Mouse (Mus musculus): ENCODE results near the gene A4gnt. TPM values are rescaled to one million over a fixed set of nuclear protein-coding genes. Genes with fewer than 3 reads are reported as not detected.
A peak's percentile ranks its signal among the peaks of the same experiment; 100 is the strongest.
"Not testable (repeated sequence)": the region's sequence is repeated elsewhere in the genome, so short reads cannot be mapped to it uniquely, and the experiment has no call there.

Gene A4gnt
- not detected in 2 replicates for polyA plus RNA-seq (2016; fragmentation: Nextera tagmentation; extraction: Ambion mirVana)

- Histone ChIP-seq H3K27ac (replicated peaks) (no peak within 1 kb of the TSS), H3K4me1 (no peaks in the 10 kb centered on the region), H3K4me3 (no peak within 1 kb of the TSS), H3K9me3 (no peaks in the 10 kb centered on the region), H3K27me3 (replicated peaks; ENCODE audit: low read depth, poor library complexity, severe bottlenecking) (no peaks in the 10 kb centered on the region), H3K36me3 (replicated peaks) (no peaks in the 10 kb centered on the region)
- DNase-seq (ENCODE audit: low spot score): no peak
- WGBS: 56% methylated on average over 2 of the region's 2 CpGs
These were observed at the start of gene A4gnt for GRCm38 (mm10) chr9:99612202-99612601. A4gnt (plus strand) TSS chr9:99612502.

- Histone ChIP-seq H3K27ac (replicated peaks) (no peak overlapping the region), H3K4me3 (no peak overlapping the region), H3K27me3 (replicated peaks; ENCODE audit: low read depth, poor library complexity, severe bottlenecking) (no peaks in the 10 kb centered on the region), H3K36me3 (replicated peaks) (no peaks in the 10 kb centered on the region), H3K9me3 (no peaks in the 10 kb centered on the region), H3K4me1 (peaks cover 14% of the 10 kb centered on the region)
- DNase-seq (ENCODE audit: low spot score): peak; percentile 76
- 23% methylated on average over 11 of the region's 11 CpGs for WGBS
These were observed 48.6 kb upstream of the A4gnt start for GRCm38 (mm10) chr9:99563714-99564113.

- Histone ChIP-seq H3K4me1 (peaks cover 20% of the 10 kb centered on the region), H3K27ac (replicated peaks) (peak overlapping the region; percentile 99), H3K36me3 (replicated peaks) (no peaks in the 10 kb centered on the region), H3K9me3 (no peaks in the 10 kb centered on the region), H3K27me3 (replicated peaks; ENCODE audit: low read depth, poor library complexity, severe bottlenecking) (peaks cover 5% of the 10 kb centered on the region; the same call in 1 of the 2 replicates), H3K4me3 (peak overlapping the region; percentile 99)
- 2% methylated on average over 15 of the region's 15 CpGs for WGBS
- no peak for DNase-seq (ENCODE audit: low spot score)
These were observed 44.3 kb upstream of the A4gnt start for GRCm38 (mm10) chr9:99568023-99568346.

- DNase-seq (ENCODE audit: low spot score): peak; percentile 94
- under 1% methylated on average over 70 of the region's 70 CpGs for WGBS
- H3K4me3 ChIP-seq: peak within 1 kb of the TSS; percentile 99
- H3K27me3 ChIP-seq (replicated peaks; ENCODE audit: low read depth, poor library complexity, severe bottlenecking): peaks cover 5% of the 10 kb centered on the region; the same call in 1 of the 2 replicates
- H3K36me3 ChIP-seq (replicated peaks): no peaks in the 10 kb centered on the region
- H3K9me3 ChIP-seq: no peaks in the 10 kb centered on the region
- peak within 1 kb of the TSS; percentile 99 for H3K27ac ChIP-seq (replicated peaks)
- peaks cover 20% of the 10 kb centered on the region for H3K4me1 ChIP-seq
These were observed 43.8 kb upstream of the A4gnt start, which contains the start of gene Armc8 for GRCm38 (mm10) chr9:99568347-99569070. Armc8 (minus strand) TSS chr9:99568899.

GRCm38 (mm10) chr9:99569071-99569397 lies 43.3 kb upstream of the A4gnt start:
- Histone ChIP-seq H3K36me3 (replicated peaks) (no peaks in the 10 kb centered on the region), H3K4me3 (peak overlapping the region; percentile 99), H3K9me3 (no peaks in the 10 kb centered on the region), H3K27me3 (replicated peaks; ENCODE audit: low read depth, poor library complexity, severe bottlenecking) (peaks cover 5% of the 10 kb centered on the region; the same call in 1 of the 2 replicates), H3K27ac (replicated peaks) (peak overlapping the region; percentile 99), H3K4me1 (peaks cover 20% of the 10 kb centered on the region)
- DNase-seq (ENCODE audit: low spot score): no peak
- WGBS: 2% methylated on average over 9 of the region's 9 CpGs

- Histone ChIP-seq H3K4me3 (peak within 1 kb of the TSS; percentile 94), H3K36me3 (replicated peaks) (peaks cover 29% of the 10 kb centered on the region), H3K9me3 (no peaks in the 10 kb centered on the region), H3K27me3 (replicated peaks; ENCODE audit: low read depth, poor library complexity, severe bottlenecking) (peaks cover 5% of the 10 kb centered on the region; the same call in 1 of the 2 replicates), H3K4me1 (peaks cover 10% of the 10 kb centered on the region), H3K27ac (replicated peaks) (peak within 1 kb of the TSS; percentile 93)
- under 1% methylated on average over 57 of the region's 57 CpGs for WGBS
- peak; percentile 92 for DNase-seq (ENCODE audit: low spot score)
These were observed 36.4 kb upstream of the A4gnt start, which contains the start of gene Dbr1 for GRCm38 (mm10) chr9:99575677-99576480. Dbr1 (plus strand) TSS chr9:99575799.

- Histone ChIP-seq H3K27ac (replicated peaks) (no peak overlapping the region), H3K9me3 (no peaks in the 10 kb centered on the region), H3K27me3 (replicated peaks; ENCODE audit: low read depth, poor library complexity, severe bottlenecking) (no peaks in the 10 kb centered on the region), H3K4me1 (peaks cover 10% of the 10 kb centered on the region), H3K4me3 (no peak overlapping the region), H3K36me3 (replicated peaks) (peaks cover 76% of the 10 kb centered on the region)
- DNase-seq (ENCODE audit: low spot score): no peak
- 44% methylated on average over 2 of the region's 2 CpGs for WGBS
These were observed 31.6 kb upstream of the A4gnt start for GRCm38 (mm10) chr9:99580655-99581054.

- Histone ChIP-seq H3K36me3 (replicated peaks) (peaks cover 31% of the 10 kb centered on the region), H3K9me3 (no peaks in the 10 kb centered on the region), H3K4me1 (no peaks in the 10 kb centered on the region), H3K4me3 (no peak overlapping the region), H3K27ac (replicated peaks) (no peak overlapping the region), H3K27me3 (replicated peaks; ENCODE audit: low read depth, poor library complexity, severe bottlenecking) (no peaks in the 10 kb centered on the region)
- WGBS: 30% methylated on average over 8 of the region's 8 CpGs
- peak; percentile 80 for DNase-seq (ENCODE audit: low spot score)
These were observed 24.6 kb upstream of the A4gnt start for GRCm38 (mm10) chr9:99587505-99588202.

GRCm38 (mm10) chr9:99591144-99591543 lies 21.2 kb upstream of the A4gnt start:
- Histone ChIP-seq H3K4me1 (no peaks in the 10 kb centered on the region), H3K9me3 (peaks cover 3% of the 10 kb centered on the region; the same call in 1 of the 2 replicates), H3K27ac (replicated peaks) (no peak overlapping the region), H3K4me3 (no peak overlapping the region), H3K27me3 (replicated peaks; ENCODE audit: low read depth, poor library complexity, severe bottlenecking) (no peaks in the 10 kb centered on the region), H3K36me3 (replicated peaks) (no peaks in the 10 kb centered on the region)
- no peak for DNase-seq (ENCODE audit: low spot score)
- WGBS: 82% methylated on average over 8 of the region's 8 CpGs

GRCm38 (mm10) chr9:99599127-99599526 lies 13.2 kb upstream of the A4gnt start:
- H3K27ac ChIP-seq (replicated peaks); H3K4me3 ChIP-seq; H3K4me1 ChIP-seq; H3K27me3 ChIP-seq (replicated peaks; ENCODE audit: low read depth, poor library complexity, severe bottlenecking); H3K36me3 ChIP-seq (replicated peaks); DNase-seq (ENCODE audit: low spot score); H3K9me3 ChIP-seq: not testable (repeated sequence)
- WGBS: 93% methylated on average over 6 of the region's 6 CpGs

- DNase-seq (ENCODE audit: low spot score): no peak
- Histone ChIP-seq H3K4me1 (peaks cover 9% of the 10 kb centered on the region; the same call in 1 of the 2 replicates), H3K27ac (replicated peaks) (no peak overlapping the region), H3K27me3 (replicated peaks; ENCODE audit: low read depth, poor library complexity, severe bottlenecking) (no peaks in the 10 kb centered on the region), H3K9me3 (no peaks in the 10 kb centered on the region), H3K36me3 (replicated peaks) (no peaks in the 10 kb centered on the region), H3K4me3 (no peak overlapping the region)
- 65% methylated on average over 2 of the region's 2 CpGs for WGBS
These were observed 8.7 kb upstream of the A4gnt start for GRCm38 (mm10) chr9:99603566-99603965.

- no peaks in the 10 kb centered on the region for H3K4me1 ChIP-seq
- H3K9me3 ChIP-seq: no peaks in the 10 kb centered on the region
- no peak for DNase-seq (ENCODE audit: low spot score)
- no peak overlapping the region for H3K4me3 ChIP-seq
- no peaks in the 10 kb centered on the region for H3K36me3 ChIP-seq (replicated peaks)
- no peak overlapping the region for H3K27ac ChIP-seq (replicated peaks)
- H3K27me3 ChIP-seq (replicated peaks; ENCODE audit: low read depth, poor library complexity, severe bottlenecking): no peaks in the 10 kb centered on the region
- 92% methylated on average over 8 of the region's 8 CpGs for WGBS
These were observed 7.4 kb downstream of the A4gnt start for GRCm38 (mm10) chr9:99619688-99620087.

Data from embryonic facial prominence, embryonic 10.5 days (tissue).